Mouse (Mus musculus) cerebellum, adult 2 months (tissue): ENCODE measurements at regions not wholly inside any gene's neighbourhood (a gene's known extent, or its start where the extent isn't known, plus 50 kb on each side); places are given as distances from the start of the nearest gene placed in this dataset.

Experiments used
- CTCF ChIP-seq: fragments of 200-500 bp; IDR thresholded peaks from 2 replicates; pipeline ENCODE4 v1.5.1; 2011; ENCODE audit warnings: low read depth, mild to moderate bottlenecking, control low read depth, low read length, moderate library complexity, borderline replicate concordance; ENCODE audit not compliant: insufficient read depth
- POLR2A ChIP-seq: fragments of 200-500 bp; IDR thresholded peaks from 2 replicates; pipeline ENCODE4 v1.6.1; 2011; ENCODE audit warnings: low read length, control low read depth, borderline replicate concordance; ENCODE audit not compliant: insufficient read depth

- TF ChIP-seq CTCF, result no peak
- no peak for TF ChIP-seq POLR2A
Measured at GRCm38 (mm10) chr15:68797406-68797805, 2296.7 kb upstream of the Lrrc6 start.
